Mouse (Mus musculus): ENCODE measurements around the gene Nsmf. TPM values are rescaled to one million over a fixed set of nuclear protein-coding genes. Genes with fewer than 3 reads are reported as not detected.
A peak's percentile ranks its signal among the peaks of the same experiment; 100 is the strongest.

Nsmf gene
- polyA plus RNA-seq, 1 experiment from 2014 or later = 44.3 TPM

- Histone ChIP-seq H3K9ac (ENCODE audit: low read length) (no peak overlapping the region), H3K4me1 (replicated peaks; ENCODE audit: control insufficient read depth, insufficient read depth, low read length) (no peaks in the 10 kb centered on the region), H3K27ac (ENCODE audit: low read depth) (no peak overlapping the region), H3K27me3 (replicated peaks; ENCODE audit: control insufficient read depth, insufficient read depth, low read length) (no peaks in the 10 kb centered on the region), H3K9me3 (ENCODE audit: control insufficient read depth, low read length) (no peaks in the 10 kb centered on the region), H3K4me2 (ENCODE audit: low read length) (no peak overlapping the region), H3K4me3 (ENCODE audit: low read depth, low read length) (no peak overlapping the region), H3K36me3 (ENCODE audit: control insufficient read depth, insufficient read depth, low read length) (no peaks in the 10 kb centered on the region)
- ATAC-seq (replicated peaks; ENCODE audit: low FRiP score, low TSS enrichment, low read depth) (no peak), DNase-seq (ENCODE audit: low spot score) (no peak)
- 91% methylated on average over 4 of the region's 4 CpGs for WGBS
Measured at GRCm38 (mm10) chr2:25072398-25072797, 18.2 kb downstream of the Nsmf start.

GRCm38 (mm10) chr2:25075506-25075905 is 21.4 kb downstream of the Nsmf start:
- DNase-seq (ENCODE audit: low spot score) (no peak), ATAC-seq (replicated peaks; ENCODE audit: low FRiP score, low TSS enrichment, low read depth) (no peak)
- H3K4me1 ChIP-seq (replicated peaks; ENCODE audit: control insufficient read depth, insufficient read depth, low read length) = no peaks in the 10 kb centered on the region
- no peak overlapping the region for H3K27ac ChIP-seq (ENCODE audit: low read depth)
- no peak overlapping the region for H3K4me3 ChIP-seq (ENCODE audit: low read depth, low read length)
- no peaks in the 10 kb centered on the region for H3K27me3 ChIP-seq (replicated peaks; ENCODE audit: control insufficient read depth, insufficient read depth, low read length)
- WGBS = 73% methylated on average over 4 of the region's 4 CpGs
- H3K9me3 ChIP-seq (ENCODE audit: control insufficient read depth, low read length) = no peaks in the 10 kb centered on the region
- H3K9ac ChIP-seq (ENCODE audit: low read length) = no peak overlapping the region
- no peak overlapping the region for H3K4me2 ChIP-seq (ENCODE audit: low read length)
- H3K36me3 ChIP-seq (ENCODE audit: control insufficient read depth, insufficient read depth, low read length) = no peaks in the 10 kb centered on the region

GRCm38 (mm10) chr2:25078967-25079366 is 24.8 kb downstream of the Nsmf start:
- Histone ChIP-seq H3K27ac (ENCODE audit: low read depth) (no peak overlapping the region), H3K36me3 (ENCODE audit: control insufficient read depth, insufficient read depth, low read length) (no peaks in the 10 kb centered on the region), H3K27me3 (replicated peaks; ENCODE audit: control insufficient read depth, insufficient read depth, low read length) (no peaks in the 10 kb centered on the region), H3K4me1 (replicated peaks; ENCODE audit: control insufficient read depth, insufficient read depth, low read length) (no peaks in the 10 kb centered on the region), H3K9me3 (ENCODE audit: control insufficient read depth, low read length) (no peaks in the 10 kb centered on the region), H3K4me2 (ENCODE audit: low read length) (no peak overlapping the region), H3K4me3 (ENCODE audit: low read depth, low read length) (no peak overlapping the region), H3K9ac (ENCODE audit: low read length) (no peak overlapping the region)
- no peak for DNase-seq (ENCODE audit: low spot score)
- 64% methylated on average over 1 of the region's 1 CpGs for WGBS
- no peak for ATAC-seq (replicated peaks; ENCODE audit: low FRiP score, low TSS enrichment, low read depth)

GRCm38 (mm10) chr2:25080076-25080475 is 25.9 kb downstream of the Nsmf start, which contains the start of gene Entpd8:
TSS of gene Entpd8 (plus strand) at chr2:25080304.
- no peaks in the 10 kb centered on the region for H3K27me3 ChIP-seq (replicated peaks; ENCODE audit: control insufficient read depth, insufficient read depth, low read length)
- no peak within 1 kb of the TSS for H3K9ac ChIP-seq (ENCODE audit: low read length)
- H3K9me3 ChIP-seq (ENCODE audit: control insufficient read depth, low read length) = no peaks in the 10 kb centered on the region
- 50% methylated on average over 5 of the region's 5 CpGs for WGBS
- no peak for DNase-seq (ENCODE audit: low spot score)
- no peak within 1 kb of the TSS for H3K4me3 ChIP-seq (ENCODE audit: low read depth, low read length)
- peak; percentile 58 for ATAC-seq (replicated peaks; ENCODE audit: low FRiP score, low TSS enrichment, low read depth)
- H3K4me1 ChIP-seq (replicated peaks; ENCODE audit: control insufficient read depth, insufficient read depth, low read length) = no peaks in the 10 kb centered on the region
- 0 out of 2 replicates have a peak within 1 kb of the TSS, but pooled peaks have one; percentile 4 for H3K4me2 ChIP-seq (ENCODE audit: low read length)
- H3K36me3 ChIP-seq (ENCODE audit: control insufficient read depth, insufficient read depth, low read length) = no peaks in the 10 kb centered on the region
- no peak within 1 kb of the TSS for H3K27ac ChIP-seq (ENCODE audit: low read depth)

GRCm38 (mm10) chr2:25083697-25084096 is 29.5 kb downstream of the Nsmf start:
- Histone ChIP-seq H3K36me3 (ENCODE audit: control insufficient read depth, insufficient read depth, low read length) (no peaks in the 10 kb centered on the region), H3K9ac (ENCODE audit: low read length) (no peak overlapping the region), H3K4me2 (ENCODE audit: low read length) (no peak overlapping the region), H3K27ac (ENCODE audit: low read depth) (no peak overlapping the region), H3K27me3 (replicated peaks; ENCODE audit: control insufficient read depth, insufficient read depth, low read length) (no peaks in the 10 kb centered on the region), H3K9me3 (ENCODE audit: control insufficient read depth, low read length) (no peaks in the 10 kb centered on the region), H3K4me1 (replicated peaks; ENCODE audit: control insufficient read depth, insufficient read depth, low read length) (no peaks in the 10 kb centered on the region), H3K4me3 (ENCODE audit: low read depth, low read length) (no peak overlapping the region)
- DNase-seq (ENCODE audit: low spot score) (no peak), ATAC-seq (replicated peaks; ENCODE audit: low FRiP score, low TSS enrichment, low read depth) (no peak)
- 82% methylated on average over 4 of the region's 4 CpGs for WGBS

GRCm38 (mm10) chr2:25085571-25085970 is 31.4 kb downstream of the Nsmf start:
- no peak overlapping the region for H3K4me3 ChIP-seq (ENCODE audit: low read depth, low read length)
- H3K36me3 ChIP-seq (ENCODE audit: control insufficient read depth, insufficient read depth, low read length) = no peaks in the 10 kb centered on the region
- no peaks in the 10 kb centered on the region for H3K27me3 ChIP-seq (replicated peaks; ENCODE audit: control insufficient read depth, insufficient read depth, low read length)
- no peaks in the 10 kb centered on the region for H3K9me3 ChIP-seq (ENCODE audit: control insufficient read depth, low read length)
- ATAC-seq (replicated peaks; ENCODE audit: low FRiP score, low TSS enrichment, low read depth) (no peak), DNase-seq (ENCODE audit: low spot score) (no peak)
- no peak overlapping the region for H3K4me2 ChIP-seq (ENCODE audit: low read length)
- H3K4me1 ChIP-seq (replicated peaks; ENCODE audit: control insufficient read depth, insufficient read depth, low read length) = no peaks in the 10 kb centered on the region
- 93% methylated on average over 5 of the region's 5 CpGs for WGBS
- H3K9ac ChIP-seq (ENCODE audit: low read length) = no peak overlapping the region
- H3K27ac ChIP-seq (ENCODE audit: low read depth) = no peak overlapping the region

GRCm38 (mm10) chr2:25087842-25088241 is 33.7 kb downstream of the Nsmf start:
- WGBS = 97% methylated on average over 2 of the region's 2 CpGs
- no peaks in the 10 kb centered on the region for H3K36me3 ChIP-seq (ENCODE audit: control insufficient read depth, insufficient read depth, low read length)

GRCm38 (mm10) chr2:25088636-25089035 is 34.5 kb downstream of the Nsmf start:
- ATAC-seq (replicated peaks; ENCODE audit: low FRiP score, low TSS enrichment, low read depth) (no peak), DNase-seq (ENCODE audit: low spot score) (no peak)
- H3K9me3 ChIP-seq (ENCODE audit: control insufficient read depth, low read length) = no peaks in the 10 kb centered on the region
- H3K4me3 ChIP-seq (ENCODE audit: low read depth, low read length) = no peak overlapping the region
- H3K9ac ChIP-seq (ENCODE audit: low read length) = no peak overlapping the region
- H3K27me3 ChIP-seq (replicated peaks; ENCODE audit: control insufficient read depth, insufficient read depth, low read length) = no peaks in the 10 kb centered on the region
- no peak overlapping the region for H3K4me2 ChIP-seq (ENCODE audit: low read length)
- no peaks in the 10 kb centered on the region for H3K4me1 ChIP-seq (replicated peaks; ENCODE audit: control insufficient read depth, insufficient read depth, low read length)
- 86% methylated on average over 3 of the region's 3 CpGs for WGBS
- H3K36me3 ChIP-seq (ENCODE audit: control insufficient read depth, insufficient read depth, low read length) = no peaks in the 10 kb centered on the region
- H3K27ac ChIP-seq (ENCODE audit: low read depth) = no peak overlapping the region

More at GRCm38 (mm10) chr2:25087842-25088241, 33.7 kb downstream of the Nsmf start:
- Histone ChIP-seq H3K4me3 (ENCODE audit: low read depth, low read length) (no peak overlapping the region), H3K4me2 (ENCODE audit: low read length) (no peak overlapping the region), H3K4me1 (replicated peaks; ENCODE audit: control insufficient read depth, insufficient read depth, low read length) (no peaks in the 10 kb centered on the region), H3K9ac (ENCODE audit: low read length) (no peak overlapping the region), H3K9me3 (ENCODE audit: control insufficient read depth, low read length) (no peaks in the 10 kb centered on the region), H3K27me3 (replicated peaks; ENCODE audit: control insufficient read depth, insufficient read depth, low read length) (no peaks in the 10 kb centered on the region), H3K27ac (ENCODE audit: low read depth) (no peak overlapping the region)
- no peak for DNase-seq (ENCODE audit: low spot score)
- ATAC-seq (replicated peaks; ENCODE audit: low FRiP score, low TSS enrichment, low read depth) = no peak

- DNase-seq (ENCODE audit: low spot score) (peak; percentile 73), ATAC-seq (replicated peaks; ENCODE audit: low FRiP score, low TSS enrichment, low read depth) (peak; percentile 19; the same call in 1 of the 2 replicates)
- Histone ChIP-seq H3K9me3 (ENCODE audit: control insufficient read depth, low read length) (no peaks in the 10 kb centered on the region), H3K36me3 (ENCODE audit: control insufficient read depth, insufficient read depth, low read length) (no peaks in the 10 kb centered on the region), H3K4me1 (replicated peaks; ENCODE audit: control insufficient read depth, insufficient read depth, low read length) (no peaks in the 10 kb centered on the region), H3K27ac (ENCODE audit: low read depth) (no peak overlapping the region), H3K9ac (ENCODE audit: low read length) (no peak overlapping the region), H3K4me3 (ENCODE audit: low read depth, low read length) (0 out of 2 replicates have a peak overlapping the region, but pooled peaks have one; percentile 5), H3K4me2 (ENCODE audit: low read length) (peak overlapping the region; percentile 38), H3K27me3 (replicated peaks; ENCODE audit: control insufficient read depth, insufficient read depth, low read length) (no peaks in the 10 kb centered on the region)
- WGBS = 29% methylated on average over 17 of the region's 17 CpGs
Measured at GRCm38 (mm10) chr2:25094785-25095108, 40.6 kb downstream of the Nsmf start.

All from intestine, embryonic 14.5 days (tissue).